ENCODE assay signal across 9 mouse cellular contexts in genomic region chr8:72646060-72646767, GRCm38 (mm10). TPM values are rescaled to one million over a fixed set of nuclear protein-coding genes. Genes with fewer than 3 reads are reported as not detected.
DNase-seq lines count a peak whose midpoint lies in the region; ATAC-seq and TF ChIP-seq lines count a peak whose summit lies in the region.
"Had no signal": no experiment of that assay in that cellular context is flagged by ENCODE, and none has a peak within 500 bp of the region (broad histone marks: within the 10 kb centered on the region; RNA-seq: fewer than 3 reads in every experiment).

Gene Nwd1, plus strand, starts transcription at chr8:72646711.

- TF ChIP-seq POLR2A in limb, embryonic 14.5 days (IDR thresholded peaks at IDR 0.05; ENCODE audit: borderline replicate concordance, extremely low read depth, insufficient read depth, insufficient read length): no peak

- H3K9me3 ChIP-seq in liver, embryonic 11.5 days (ENCODE audit: control insufficient read depth, low read length): no peaks in the 10 kb centered on the region
- no peaks in the 10 kb centered on the region for H3K9me3 ChIP-seq in intestine, embryonic 15.5 days
- H3K9me3 ChIP-seq in limb, embryonic 14.5 days (ENCODE audit: control insufficient read depth, low read length): no peaks in the 10 kb centered on the region

- H3K9ac ChIP-seq in liver, embryonic 11.5 days (ENCODE audit: low read depth, low read length): no peak within 1 kb of the TSS
- H3K9ac ChIP-seq in intestine, embryonic 15.5 days: no peak within 1 kb of the TSS
- no peak within 1 kb of the TSS for H3K9ac ChIP-seq in limb, embryonic 14.5 days (ENCODE audit: low read depth, low read length, severe bottlenecking)

- peak; percentile 44 for DNase-seq in liver
- DNase-seq in liver, embryonic 11.5 days (ENCODE audit: low spot score): no peak
- DNase-seq in cerebellum, adult 11 months: peak; percentile 22
- peak; percentile 86 for DNase-seq in gastrocnemius, postnatal 10 days
- DNase-seq in limb, embryonic 14.5 days (ENCODE audit: low spot score): peak; percentile 73
- DNase-seq in ovary, postnatal 10 days (ENCODE audit: low spot score): peak; percentile 68
- DNase-seq in yolk sac, embryonic 10.5 days (ENCODE audit: low spot score): no peak

- no peak for ATAC-seq in liver, embryonic 11.5 days (replicated peaks; ENCODE audit: low FRiP score)
- ATAC-seq in intestine, embryonic 15.5 days: peak; percentile 63
- ATAC-seq in limb, embryonic 14.5 days (ENCODE audit: low FRiP score, low read depth): peak; percentile 55; the same call in 1 of the 2 replicates

- no peak within 1 kb of the TSS for H3K4me2 ChIP-seq in liver, embryonic 11.5 days
- 0 out of 2 replicates have a peak within 1 kb of the TSS, but pooled peaks have one; percentile 9 for H3K4me2 ChIP-seq in intestine, embryonic 15.5 days (replicated peaks)
- no peak within 1 kb of the TSS for H3K4me2 ChIP-seq in limb, embryonic 14.5 days (replicated peaks; ENCODE audit: low read depth, low read length, severe bottlenecking)

- no peaks in the 10 kb centered on the region for H3K4me1 ChIP-seq in liver, embryonic 11.5 days (replicated peaks; ENCODE audit: control insufficient read depth, insufficient read depth, low read length)
- peaks cover 8% of the 10 kb centered on the region; the same call in 1 of the 2 replicates for H3K4me1 ChIP-seq in intestine, embryonic 15.5 days (replicated peaks)
- 0 out of 2 replicates have a peak, but pooled peaks cover 4% of the 10 kb centered on the region for H3K4me1 ChIP-seq in limb, embryonic 14.5 days (ENCODE audit: control insufficient read depth, insufficient read depth, low read length)

- no peak within 1 kb of the TSS for H3K4me3 ChIP-seq in liver, embryonic 11.5 days (ENCODE audit: low read depth, low read length)
- H3K4me3 ChIP-seq in intestine, embryonic 15.5 days (replicated peaks): no peak within 1 kb of the TSS
- H3K4me3 ChIP-seq in limb, embryonic 14.5 days (replicated peaks; ENCODE audit: low read length): no peak within 1 kb of the TSS

- no peaks in the 10 kb centered on the region for H3K36me3 ChIP-seq in liver, embryonic 11.5 days (ENCODE audit: control insufficient read depth, insufficient read depth, low read length)
- no peaks in the 10 kb centered on the region for H3K36me3 ChIP-seq in intestine, embryonic 15.5 days
- no peaks in the 10 kb centered on the region for H3K36me3 ChIP-seq in limb, embryonic 14.5 days (ENCODE audit: control insufficient read depth, insufficient read depth, low read length)

- 50% methylated on average over 11 of the region's 11 CpGs for WGBS in liver, embryonic 11.5 days
- WGBS in intestine, embryonic 15.5 days: 42% methylated on average over 11 of the region's 11 CpGs
- 58% methylated on average over 11 of the region's 11 CpGs for WGBS in limb, embryonic 14.5 days

- H3K27me3 ChIP-seq in liver, embryonic 11.5 days (replicated peaks; ENCODE audit: control insufficient read depth, insufficient read depth, low read length): no peaks in the 10 kb centered on the region
- H3K27me3 ChIP-seq in intestine, embryonic 15.5 days (replicated peaks): no peaks in the 10 kb centered on the region
- no peaks in the 10 kb centered on the region for H3K27me3 ChIP-seq in limb, embryonic 14.5 days (ENCODE audit: control insufficient read depth, insufficient read depth, low read length)

- H3K27ac ChIP-seq in liver, embryonic 11.5 days (ENCODE audit: low read depth, low read length): no peak within 1 kb of the TSS
- H3K27ac ChIP-seq in intestine, embryonic 15.5 days: peak within 1 kb of the TSS; percentile 37
- H3K27ac ChIP-seq in limb, embryonic 14.5 days (replicated peaks; ENCODE audit: low read depth, low read length): no peak within 1 kb of the TSS
- H3K27ac ChIP-seq: macrophage had no signal

RNA-seq across cellular contexts. Expression of gene Nwd1, which starts in this region (rescaled TPM):
- not detected in 2 replicates for polyA plus RNA-seq in liver, embryonic 11.5 days (2014; fragmentation: Nextera tagmentation; extraction: Ambion mirVana)
- total RNA-seq in gastrocnemius, postnatal 10 days (2021): 1 to 10 TPM; 1.0 to 1.2 TPM
- polyA plus RNA-seq in intestine, embryonic 15.5 days (2015; fragmentation: Nextera tagmentation; extraction: Ambion mirVana): 0.08 and 0.14 TPM in 2 replicates
- 0.15 and 0.26 TPM in 2 replicates for polyA plus RNA-seq in limb, embryonic 14.5 days (2012; rRNA removed)
- 0.21 TPM in 1 of 2 replicates, not detected in the other for polyA plus RNA-seq in limb, embryonic 14.5 days (2014; fragmentation: Nextera tagmentation; extraction: Ambion mirVana)

Comparison
In these comparisons a context has a peak if more than half of its experiments do, and no peak if none do; other contexts are left out.
1. DNase-seq: peak in liver (single experiment), cerebellum, adult 11 months (single experiment), gastrocnemius, postnatal 10 days (single experiment) and ovary, postnatal 10 days (single experiment); none in liver, embryonic 11.5 days (single experiment) and yolk sac, embryonic 10.5 days (single experiment).
2. Peak in ATAC-seq, H3K27ac ChIP-seq and H3K4me2 ChIP-seq in intestine, embryonic 15.5 days; RNA of the gene not detected or under 1 TPM.
3. Peak in DNase-seq and ATAC-seq in limb, embryonic 14.5 days; RNA of the gene not detected or under 1 TPM.